Mouse (Mus musculus): ENCODE data around the gene Pid1. TPM values are rescaled to one million over a fixed set of nuclear protein-coding genes. Genes with fewer than 3 reads are reported as not detected.

Gene Pid1
- total and polyA plus RNA-seq, 3 experiments: not detected

GRCm38 (mm10) chr1:84131799-84132198 is 232.2 kb downstream of the Pid1 start:
- no peak overlapping the region for H3K4me3 ChIP-seq (replicated peaks in 1 of 3; ENCODE audit: low read depth in 2 of 3, low read length in 2 of 3, poor library complexity in 1 of 3)
- TF ChIP-seq MYC (IDR thresholded peaks at IDR 0.05; ENCODE audit: low read depth, low read length) (no peak), BHLHE40 (IDR thresholded peaks at IDR 0.05; ENCODE audit: low read depth, low read length) (no peak)
- no peaks in the 10 kb centered on the region for H3K9me3 ChIP-seq (replicated peaks; ENCODE audit: low read length)
- no peaks in the 10 kb centered on the region for H3K4me1 ChIP-seq (ENCODE audit: control insufficient read depth in 1 of 2, insufficient read depth in 2 of 2)
- in situ Hi-C loops (cut with MboI; ENCODE audit: low pct_ligation_motif_present, low pct_unique_long_range_greater_than_20kb, low sequenced_read_pairs) (no loop called here), dilution Hi-C loops (cut with MboI; ENCODE audit: extremely low pct_ligation_motif_present, extremely low pct_unique_long_range_greater_than_20kb, low sequenced_read_pairs) (no loop called here)
- no peaks in the 10 kb centered on the region for H3K79me2 ChIP-seq (replicated peaks; ENCODE audit: control insufficient read depth, extremely low read depth, insufficient read depth, poor library complexity, severe bottlenecking)
- no peak for DNase-seq (ENCODE audit: extremely low read depth)
- H3K36me3 ChIP-seq (replicated peaks in 1 of 2; ENCODE audit: control insufficient read depth in 1 of 2, insufficient read depth in 1 of 2, low read length in 1 of 2): no peaks in the 10 kb centered on the region
- no peak overlapping the region for H3K4me2 ChIP-seq (ENCODE audit: insufficient read depth, low read depth, poor library complexity, severe bottlenecking)
- H3K27ac ChIP-seq (ENCODE audit: insufficient read depth, low read depth): no peak overlapping the region
- H3K27me3 ChIP-seq (replicated peaks): no peaks in the 10 kb centered on the region
- no peak overlapping the region for H3K9ac ChIP-seq (ENCODE audit: insufficient read depth, low read depth)

DNA sequence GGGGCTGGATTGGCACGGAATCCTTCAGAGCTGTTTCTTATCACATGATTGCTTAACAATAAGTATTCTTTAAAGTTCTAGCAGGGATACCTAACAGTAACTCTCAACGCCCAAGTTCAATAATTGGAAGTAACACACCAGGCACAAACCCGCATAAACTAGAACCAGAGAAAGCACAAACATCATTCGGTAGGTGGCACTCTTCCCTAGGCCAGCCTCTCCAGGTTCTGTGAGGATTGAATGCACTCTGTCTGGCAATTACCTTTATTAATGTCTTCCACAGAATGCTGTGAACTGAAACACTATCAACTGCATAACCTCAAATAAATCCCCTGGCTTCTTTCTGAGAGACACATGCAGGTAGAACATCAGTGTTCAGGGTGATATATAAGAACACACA is 235.5 kb downstream of the Pid1 start:
- Histone ChIP-seq H3K27ac (ENCODE audit: insufficient read depth, low read depth) (no peak overlapping the region), H3K36me3 (replicated peaks in 1 of 2; ENCODE audit: control insufficient read depth in 1 of 2, insufficient read depth in 1 of 2, low read length in 1 of 2) (no peaks in the 10 kb centered on the region), H3K4me2 (ENCODE audit: insufficient read depth, low read depth, poor library complexity, severe bottlenecking) (no peak overlapping the region), H3K79me2 (replicated peaks; ENCODE audit: control insufficient read depth, extremely low read depth, insufficient read depth, poor library complexity, severe bottlenecking) (no peaks in the 10 kb centered on the region), H3K9me3 (replicated peaks; ENCODE audit: low read length) (no peaks in the 10 kb centered on the region), H3K4me3 (replicated peaks in 1 of 3; ENCODE audit: low read depth in 2 of 3, low read length in 2 of 3, poor library complexity in 1 of 3) (no peak overlapping the region), H3K4me1 (ENCODE audit: control insufficient read depth in 1 of 2, insufficient read depth in 2 of 2) (no peaks in the 10 kb centered on the region), H3K27me3 (replicated peaks) (no peaks in the 10 kb centered on the region), H3K9ac (ENCODE audit: insufficient read depth, low read depth) (no peak overlapping the region)
- dilution Hi-C loops (cut with MboI; ENCODE audit: extremely low pct_ligation_motif_present, extremely low pct_unique_long_range_greater_than_20kb, low sequenced_read_pairs): no loop called here
- no peak for DNase-seq (ENCODE audit: extremely low read depth)
- in situ Hi-C loops (cut with MboI; ENCODE audit: low pct_ligation_motif_present, low pct_unique_long_range_greater_than_20kb, low sequenced_read_pairs): no loop called here
- TF ChIP-seq BHLHE40 (IDR thresholded peaks at IDR 0.05; ENCODE audit: low read depth, low read length): no peak
- no peak for TF ChIP-seq ZNF384 (IDR thresholded peaks at IDR 0.05; ENCODE audit: low read depth, low read length)
- no peak for TF ChIP-seq MEF2A (IDR thresholded peaks at IDR 0.05; ENCODE audit: borderline replicate concordance, low read depth, low read length)
- TF ChIP-seq SMC3 (IDR thresholded peaks at IDR 0.05; ENCODE audit: low read depth, low read length): no peak
- no peak for TF ChIP-seq UBTF (IDR thresholded peaks at IDR 0.05; ENCODE audit: low read depth, low read length)
- TF ChIP-seq TCF12 (IDR thresholded peaks at IDR 0.05; ENCODE audit: low read depth, low read length): no peak
- TF ChIP-seq POLR2A (IDR thresholded peaks at IDR 0.05; ENCODE audit: low read depth, low read length): no peak
- TF ChIP-seq RAD21 (IDR thresholded peaks at IDR 0.05; ENCODE audit: low read depth, low read length): peak; percentile 7
- TF ChIP-seq EP300 (IDR thresholded peaks at IDR 0.05; ENCODE audit: low read length): no peak
- no peak for TF ChIP-seq E2F4 (IDR thresholded peaks at IDR 0.05; ENCODE audit: insufficient replicate concordance, low read depth, low read length)
- TF ChIP-seq ZMIZ1 (IDR thresholded peaks at IDR 0.05; ENCODE audit: low read depth, low read length): no peak
- peak in 1 of 2 experiments; percentile 5; a peak in 1 of 4 replicates for TF ChIP-seq CTCF (conservative IDR thresholded peaks at IDR 0.05 in 1 of 2, IDR thresholded peaks at IDR 0.05 in 1 of 2; ENCODE audit: low read depth in 2 of 2, low read length in 2 of 2)
- no peak for TF ChIP-seq ELF1 (IDR thresholded peaks at IDR 0.05; ENCODE audit: low read depth, low read length)
- TF ChIP-seq CHD2 (IDR thresholded peaks at IDR 0.05; ENCODE audit: low read length): no peak
- no peak for TF ChIP-seq SIN3A (IDR thresholded peaks at IDR 0.05; ENCODE audit: low read length)
- no peak for TF ChIP-seq MAFK (IDR thresholded peaks at IDR 0.05; ENCODE audit: insufficient replicate concordance, low read length)

Data from CH12.LX (cell line).